ENCODE assay signal across 16 mouse cellular contexts in the genomic region with DNA sequence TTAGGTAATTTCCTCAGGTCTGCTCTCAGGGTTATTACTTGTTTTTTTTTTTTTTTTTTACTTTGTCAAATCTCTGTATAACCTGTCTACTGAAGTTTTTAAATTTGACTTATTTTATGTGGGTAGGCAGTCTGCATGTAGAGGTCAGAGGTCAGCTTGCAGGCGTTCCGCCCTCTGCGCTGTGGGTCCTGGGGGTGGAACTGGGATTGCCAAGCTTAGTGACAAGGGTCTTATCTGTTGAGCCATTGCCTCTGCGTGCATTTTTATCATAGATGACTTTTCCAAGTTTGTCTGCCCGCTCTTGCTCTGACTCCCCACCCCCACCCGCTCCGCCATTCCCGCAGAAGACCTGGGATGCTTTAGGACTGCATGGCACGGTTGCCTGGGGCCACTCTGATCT. TPM values are rescaled to one million over a fixed set of nuclear protein-coding genes. Genes with fewer than 3 reads are reported as not detected.
A peak's percentile ranks its signal among the peaks of the same experiment; 100 is the strongest.
DNase-seq lines count a peak whose midpoint lies in the region; ATAC-seq lines count a peak whose summit lies in the region.
"Had no signal": no experiment of that assay in that cellular context is flagged by ENCODE, and none has a peak within 500 bp of the region (broad histone marks: within the 10 kb centered on the region; RNA-seq: fewer than 3 reads in every experiment).

No protein-coding gene starts in this region.

- no peaks in the 10 kb centered on the region for H3K9me3 ChIP-seq in heart, embryonic 14.5 days (ENCODE audit: control insufficient read depth, low read length)
- H3K9me3 ChIP-seq in lung, embryonic 16.5 days (ENCODE audit: control insufficient read depth, low read length), result no peaks in the 10 kb centered on the region
- no peaks in the 10 kb centered on the region for H3K9me3 ChIP-seq in limb, embryonic 13.5 days
- H3K9me3 ChIP-seq in stomach, embryonic 16.5 days (replicated peaks; ENCODE audit: control insufficient read depth, low read length), result no peaks in the 10 kb centered on the region
- H3K9me3 ChIP-seq in forebrain, embryonic 13.5 days (replicated peaks), result no peaks in the 10 kb centered on the region
- H3K9me3 ChIP-seq: hindbrain, embryonic 15.5 days; neural tube, embryonic 13.5 days had no signal

- peak overlapping the region; percentile 18; the same call in 1 of the 2 replicates for H3K4me2 ChIP-seq in heart, embryonic 14.5 days (ENCODE audit: low read length)
- no peak overlapping the region for H3K4me2 ChIP-seq in lung, embryonic 16.5 days (ENCODE audit: low read depth, low read length)
- H3K4me2 ChIP-seq in limb, embryonic 13.5 days (replicated peaks), result no peak overlapping the region
- H3K4me2 ChIP-seq in stomach, embryonic 16.5 days (ENCODE audit: low read depth, low read length), result no peak overlapping the region
- no peak overlapping the region for H3K4me2 ChIP-seq in forebrain, embryonic 13.5 days
- H3K4me2 ChIP-seq: hindbrain, embryonic 15.5 days; neural tube, embryonic 13.5 days had no signal

- H3K4me1 ChIP-seq in heart, embryonic 14.5 days (ENCODE audit: control insufficient read depth in 2 of 2, insufficient read depth in 2 of 2, low read length in 2 of 2), result peaks cover 28 to 63% of the 10 kb centered on the region in 2 experiments
- H3K4me1 ChIP-seq in lung, embryonic 16.5 days (replicated peaks; ENCODE audit: control insufficient read depth, insufficient read depth, low read length), result peaks cover 14% of the 10 kb centered on the region
- peaks cover 59% of the 10 kb centered on the region for H3K4me1 ChIP-seq in limb, embryonic 13.5 days
- H3K4me1 ChIP-seq in stomach, embryonic 16.5 days (ENCODE audit: control insufficient read depth, insufficient read depth, low read length), result peaks cover 14% of the 10 kb centered on the region
- H3K4me1 ChIP-seq in forebrain, embryonic 13.5 days, result 0 out of 2 replicates have a peak, but pooled peaks cover 4% of the 10 kb centered on the region

- H3K4me3 ChIP-seq in heart, embryonic 14.5 days (ENCODE audit: control insufficient read depth in 1 of 2, insufficient read depth in 1 of 2, low read depth in 1 of 2, low read length in 2 of 2), result no peak overlapping the region
- no peak overlapping the region for H3K4me3 ChIP-seq in lung, embryonic 16.5 days (ENCODE audit: low read length)
- H3K4me3 ChIP-seq in limb, embryonic 13.5 days, result no peak overlapping the region
- H3K4me3 ChIP-seq in stomach, embryonic 16.5 days (replicated peaks; ENCODE audit: low read length), result no peak overlapping the region
- H3K4me3 ChIP-seq in forebrain, embryonic 13.5 days, result no peak overlapping the region
- H3K4me3 ChIP-seq: hindbrain, embryonic 15.5 days; left cerebral cortex, adult 2 months; neural tube, embryonic 13.5 days had no signal

- peak overlapping the region in 1 of 2 experiments; percentile 44; a peak in 1 of 4 replicates for H3K27ac ChIP-seq in heart, embryonic 14.5 days (replicated peaks in 1 of 2; ENCODE audit: control insufficient read depth in 1 of 2, insufficient read depth in 1 of 2, low read depth in 2 of 2, low read length in 2 of 2)
- H3K27ac ChIP-seq in lung, embryonic 16.5 days (ENCODE audit: low read length), result peak overlapping the region; percentile 29
- peak overlapping the region; percentile 28 for H3K27ac ChIP-seq in limb, embryonic 13.5 days
- H3K27ac ChIP-seq in stomach, embryonic 16.5 days (ENCODE audit: low read length), result 0 out of 2 replicates have a peak overlapping the region, but pooled peaks have one; percentile 8
- H3K27ac ChIP-seq in forebrain, embryonic 13.5 days, result no peak overlapping the region
- H3K27ac ChIP-seq: left cerebral cortex, adult 2 months; macrophage; neural tube, embryonic 13.5 days had no signal

- 17% methylated on average over 9 of the region's 9 CpGs for WGBS in heart, embryonic 14.5 days
- WGBS in lung, embryonic 16.5 days, result 48% methylated on average over 9 of the region's 9 CpGs
- 69% methylated on average over 9 of the region's 9 CpGs for WGBS in limb, embryonic 13.5 days
- WGBS in stomach, embryonic 16.5 days, result 42% methylated on average over 9 of the region's 9 CpGs
- WGBS in forebrain, embryonic 13.5 days, result 84% methylated on average over 9 of the region's 9 CpGs

- no peak for ATAC-seq in heart, embryonic 14.5 days (ENCODE audit: insufficient number of reproducible peaks, insufficient read depth, low FRiP score, low read depth)
- ATAC-seq in lung, embryonic 16.5 days (ENCODE audit: low read depth), result peak; percentile 27; the same call in 1 of the 2 replicates
- ATAC-seq in limb, embryonic 13.5 days (ENCODE audit: low FRiP score, low read depth), result no peak
- peak; percentile 44; the same call in 1 of the 2 replicates for ATAC-seq in stomach, embryonic 16.5 days (ENCODE audit: insufficient read depth, low FRiP score)
- no peak for ATAC-seq in forebrain, embryonic 13.5 days
- ATAC-seq: forebrain, embryonic 14.5 days; midbrain, embryonic 16.5 days had no signal

- intact Hi-C loops in heart, postnatal 14 days (cut with DNase I), result no loop called here

- peaks cover 48% of the 10 kb centered on the region for H3K36me3 ChIP-seq in heart, embryonic 14.5 days (ENCODE audit: control insufficient read depth, insufficient read depth, low read length)
- no peaks in the 10 kb centered on the region for H3K36me3 ChIP-seq in lung, embryonic 16.5 days (ENCODE audit: control insufficient read depth, insufficient read depth, low read length)
- peaks cover 20% of the 10 kb centered on the region; the same call in 1 of the 2 replicates for H3K36me3 ChIP-seq in limb, embryonic 13.5 days
- no peaks in the 10 kb centered on the region; the same call in 1 of the 2 replicates for H3K36me3 ChIP-seq in stomach, embryonic 16.5 days (ENCODE audit: control insufficient read depth, insufficient read depth, low read length)
- peaks cover 28% of the 10 kb centered on the region for H3K36me3 ChIP-seq in forebrain, embryonic 13.5 days (ENCODE audit: poor library complexity, severe bottlenecking)

- no peaks in the 10 kb centered on the region for H3K27me3 ChIP-seq in heart, embryonic 14.5 days (ENCODE audit: control insufficient read depth, insufficient read depth, low read length)
- H3K27me3 ChIP-seq in lung, embryonic 16.5 days (ENCODE audit: control insufficient read depth, insufficient read depth, low read depth, low read length), result no peaks in the 10 kb centered on the region
- no peaks in the 10 kb centered on the region for H3K27me3 ChIP-seq in limb, embryonic 13.5 days
- H3K27me3 ChIP-seq in stomach, embryonic 16.5 days (ENCODE audit: control insufficient read depth, insufficient read depth, low read length), result no peaks in the 10 kb centered on the region
- H3K27me3 ChIP-seq in forebrain, embryonic 13.5 days, result no peaks in the 10 kb centered on the region
- H3K27me3 ChIP-seq: hindbrain, embryonic 15.5 days; neural tube, embryonic 13.5 days had no signal

- no peak overlapping the region for H3K9ac ChIP-seq in heart, embryonic 14.5 days (ENCODE audit: low read length)
- H3K9ac ChIP-seq in lung, embryonic 16.5 days (ENCODE audit: low read length), result no peak overlapping the region
- H3K9ac ChIP-seq in limb, embryonic 13.5 days, result no peak overlapping the region
- no peak overlapping the region for H3K9ac ChIP-seq in stomach, embryonic 16.5 days (ENCODE audit: low read length)
- H3K9ac ChIP-seq in forebrain, embryonic 13.5 days, result no peak overlapping the region
- H3K9ac ChIP-seq: hindbrain, embryonic 15.5 days; neural tube, embryonic 13.5 days had no signal

- no peak for DNase-seq in heart, postnatal 14 days
- no peak for DNase-seq in lung, postnatal 14 days
- DNase-seq: cerebellum, postnatal 10 days had no signal

RNA-seq across cellular contexts. Expression of a gene that starts 36.9 kb away (rescaled TPM):
- 48.8 and 49.3 TPM in 2 replicates for polyA plus RNA-seq in heart, embryonic 14.5 days (2014; fragmentation: Nextera tagmentation; extraction: Ambion mirVana)
- total RNA-seq in heart, postnatal 14 days (2021), result 10 to 100 TPM; 60.3 to 68.7 TPM
- polyA plus RNA-seq in lung, embryonic 16.5 days (2015; fragmentation: Nextera tagmentation; extraction: Ambion mirVana), result 43.9 and 44.0 TPM in 2 replicates
- polyA plus RNA-seq in limb, embryonic 13.5 days (2015; fragmentation: Nextera tagmentation; extraction: Ambion mirVana), result 47.7 and 49.9 TPM in 2 replicates
- polyA plus RNA-seq in stomach, embryonic 16.5 days (2015; fragmentation: Nextera tagmentation; extraction: Ambion mirVana), result 37.1 and 38.0 TPM in 2 replicates
- 33.1 and 36.5 TPM in 2 replicates for polyA plus RNA-seq in forebrain, embryonic 13.5 days (2015; fragmentation: Nextera tagmentation; extraction: Ambion mirVana)

RNA-seq across cellular contexts. Expression of a gene that starts 37.2 kb away (rescaled TPM):
- polyA plus RNA-seq in heart, embryonic 14.5 days (2014; fragmentation: Nextera tagmentation; extraction: Ambion mirVana), result 1.6 and 1.8 TPM in 2 replicates
- not detected for total RNA-seq in heart, postnatal 14 days (2021)
- polyA plus RNA-seq in lung, embryonic 16.5 days (2015; fragmentation: Nextera tagmentation; extraction: Ambion mirVana), result 0.09 and 0.38 TPM in 2 replicates
- 0.05 TPM in 1 of 2 replicates, not detected in the other for polyA plus RNA-seq in limb, embryonic 13.5 days (2015; fragmentation: Nextera tagmentation; extraction: Ambion mirVana)
- 0.09 TPM in 1 of 2 replicates, not detected in the other for polyA plus RNA-seq in stomach, embryonic 16.5 days (2015; fragmentation: Nextera tagmentation; extraction: Ambion mirVana)
- polyA plus RNA-seq in forebrain, embryonic 13.5 days (2015; fragmentation: Nextera tagmentation; extraction: Ambion mirVana), result not detected in 2 replicates
- total RNA-seq: gastrocnemius, adult 8-10 months; left cerebral cortex, adult 2 months had no signal
- polyA plus RNA-seq: forebrain, embryonic 14.5 days; hindbrain, embryonic 15.5 days; macrophage; midbrain, embryonic 16.5 days; neural tube, embryonic 13.5 days; urinary bladder, adult 2 months had no signal

RNA-seq across cellular contexts. Expression of a gene that starts 53.9 kb away (rescaled TPM):
- 17.9 and 20.0 TPM in 2 replicates for polyA plus RNA-seq in heart, embryonic 14.5 days (2014; fragmentation: Nextera tagmentation; extraction: Ambion mirVana)
- total RNA-seq in heart, postnatal 14 days (2021), result 1 to 10 TPM; 8.7 to 9.6 TPM
- 15.9 and 16.3 TPM in 2 replicates for polyA plus RNA-seq in lung, embryonic 16.5 days (2015; fragmentation: Nextera tagmentation; extraction: Ambion mirVana)
- 15.7 and 18.1 TPM in 2 replicates for polyA plus RNA-seq in limb, embryonic 13.5 days (2015; fragmentation: Nextera tagmentation; extraction: Ambion mirVana)
- 14.1 and 15.3 TPM in 2 replicates for polyA plus RNA-seq in stomach, embryonic 16.5 days (2015; fragmentation: Nextera tagmentation; extraction: Ambion mirVana)
- 14.3 and 16.5 TPM in 2 replicates for polyA plus RNA-seq in forebrain, embryonic 13.5 days (2015; fragmentation: Nextera tagmentation; extraction: Ambion mirVana)

Comparison
In these comparisons a context has a peak if more than half of its experiments do, and no peak if none do; other contexts are left out.
1. ATAC-seq: peak in lung, embryonic 16.5 days (single experiment) and stomach, embryonic 16.5 days (single experiment); none in heart, embryonic 14.5 days (single experiment), limb, embryonic 13.5 days (single experiment) and forebrain, embryonic 13.5 days (single experiment).